Mouse (Mus musculus) CH12.LX (cell line): ENCODE measurements around the gene Kif6. TPM values are rescaled to one million over a fixed set of nuclear protein-coding genes. Genes with fewer than 3 reads are reported as not detected.
A peak's percentile ranks its signal among the peaks of the same experiment; 100 is the strongest.

Experiments
- DNase-seq: peaks from one replicate; pipeline ENCODE4 v3.0.0-alpha.2; 2013; ENCODE audit errors: extremely low read depth
- H3K27ac ChIP-seq: 2 replicates; pipeline ENCODE4 v1.5.1; 2012; ENCODE audit warnings: low read depth, mild to moderate bottlenecking, control low read depth, moderate library complexity; ENCODE audit not compliant: insufficient read depth
- H3K27me3 ChIP-seq: replicated peaks from 2 replicates; pipeline ENCODE3; 2012; ENCODE audit warnings: inconsistent platforms
- H3K36me3 ChIP-seq, 2 experiments: replicated peaks in 1 of 2; 2 replicates each; pipeline versions ENCODE3 to v1.6.1; 2012; ENCODE audit warnings: inconsistent platforms in 1 of 2, low read length in 1 of 2, mild to moderate bottlenecking in 1 of 2, mixed read lengths in 1 of 2, moderate library complexity in 1 of 2; ENCODE audit not compliant: control insufficient read depth in 1 of 2, insufficient read depth in 1 of 2
- H3K4me1 ChIP-seq, 2 experiments: 2 replicates each; pipeline ENCODE4 v1.6.1; 2012; ENCODE audit warnings: inconsistent platforms in 1 of 2, moderate library complexity in 1 of 2; ENCODE audit not compliant: insufficient read depth in 2 of 2, control insufficient read depth in 1 of 2
- H3K4me2 ChIP-seq: 2 replicates; pipeline ENCODE4 v1.6.1; 2012; ENCODE audit warnings: low read depth, mild to moderate bottlenecking, control low read depth; ENCODE audit not compliant: poor library complexity, insufficient read depth, severe bottlenecking
- H3K4me3 ChIP-seq, 3 experiments: fragments of 150-350 bp in 1 of 3; sonication (generic) in 1 of 3; replicated peaks in 1 of 3; 2 replicates each; pipeline versions ENCODE3 to v1.5.1; 2011 to 2012; ENCODE audit warnings: low read depth in 2 of 3, low read length in 2 of 3, mild to moderate bottlenecking in 2 of 3, moderate library complexity in 2 of 3, control low read depth in 1 of 3, improper control_type of control experiment in 1 of 3, inconsistent platforms in 1 of 3, mixed read lengths in 1 of 3; ENCODE audit not compliant: poor library complexity in 1 of 3
- H3K79me2 ChIP-seq: replicated peaks from 2 replicates; pipeline ENCODE4 v1.6.1; 2012; ENCODE audit warnings: mild to moderate bottlenecking, moderate library complexity; ENCODE audit not compliant: control insufficient read depth, poor library complexity, insufficient read depth, severe bottlenecking; ENCODE audit errors: extremely low read depth
- H3K9ac ChIP-seq: 2 replicates; pipeline ENCODE4 v1.6.1; 2012; ENCODE audit warnings: low read depth, mild to moderate bottlenecking, control low read depth, moderate library complexity; ENCODE audit not compliant: insufficient read depth
- H3K9me3 ChIP-seq: replicated peaks from 2 replicates; pipeline ENCODE3; 2012; ENCODE audit warnings: low read length, inconsistent platforms, mixed read lengths
- CHD1 ChIP-seq: IDR thresholded peaks from 2 replicates; pipeline ENCODE4 v1.6.1; 2012; ENCODE audit warnings: low read depth, low read length, improper control_type of control experiment, inconsistent platforms
- CTCF ChIP-seq, 2 experiments: IDR thresholded peaks in 1 of 2; conservative IDR thresholded peaks in 1 of 2; 2 replicates each; pipeline ENCODE4 v1.5.1; 2011 to 2012; ENCODE audit warnings: low read depth in 2 of 2, low read length in 2 of 2, improper control_type of control experiment in 1 of 2, inconsistent platforms in 1 of 2, mild to moderate bottlenecking in 1 of 2, moderate library complexity in 1 of 2
- ELF1 ChIP-seq: IDR thresholded peaks from 2 replicates; pipeline ENCODE4 v1.6.1; 2014; ENCODE audit warnings: low read depth, mild to moderate bottlenecking, inconsistent platforms, low read length, improper control_type of control experiment
- EP300 ChIP-seq: IDR thresholded peaks from 2 replicates; pipeline ENCODE4 v1.6.1; 2011; ENCODE audit warnings: low read length, improper control_type of control experiment
- HCFC1 ChIP-seq: IDR thresholded peaks from 2 replicates; pipeline ENCODE4 v1.6.1; 2012; ENCODE audit warnings: low read depth, mild to moderate bottlenecking, inconsistent platforms, low read length, improper control_type of control experiment
- IRF4 ChIP-seq: IDR thresholded peaks from 2 replicates; pipeline ENCODE4 v1.6.1; 2014; ENCODE audit warnings: low read depth, mild to moderate bottlenecking, inconsistent platforms, low read length, improper control_type of control experiment
- MAFK ChIP-seq: IDR thresholded peaks from 2 replicates; pipeline ENCODE4 v1.6.1; 2011; ENCODE audit warnings: low read length, improper control_type of control experiment; ENCODE audit not compliant: insufficient replicate concordance
- MAZ ChIP-seq: IDR thresholded peaks from 2 replicates; pipeline ENCODE4 v1.6.1; 2012; ENCODE audit warnings: low read depth, mild to moderate bottlenecking, inconsistent platforms, low read length, improper control_type of control experiment, moderate library complexity
- MYC ChIP-seq: IDR thresholded peaks from 2 replicates; pipeline ENCODE4 v1.6.1; 2011; ENCODE audit warnings: low read depth, mild to moderate bottlenecking, improper control_type of control experiment, low read length
- NELFE ChIP-seq: IDR thresholded peaks from 2 replicates; pipeline ENCODE4 v1.6.1; 2011; ENCODE audit warnings: low read depth, low read length, improper control_type of control experiment
- RAD21 ChIP-seq: IDR thresholded peaks from 2 replicates; pipeline ENCODE4 v1.6.1; 2011; ENCODE audit warnings: low read depth, mild to moderate bottlenecking, low read length, improper control_type of control experiment, moderate library complexity
- SMC3 ChIP-seq: IDR thresholded peaks from 2 replicates; pipeline ENCODE4 v1.6.1; 2011; ENCODE audit warnings: low read depth, low read length, improper control_type of control experiment
- TCF12 ChIP-seq: IDR thresholded peaks from 2 replicates; pipeline ENCODE4 v1.6.1; 2014; ENCODE audit warnings: low read depth, mild to moderate bottlenecking, inconsistent platforms, low read length, improper control_type of control experiment
- UBTF ChIP-seq: IDR thresholded peaks from 2 replicates; pipeline ENCODE4 v1.6.1; 2012; ENCODE audit warnings: low read depth, mild to moderate bottlenecking, inconsistent platforms, low read length, improper control_type of control experiment, moderate library complexity
- USF1 ChIP-seq: IDR thresholded peaks from 2 replicates; pipeline ENCODE4 v1.6.1; 2014; ENCODE audit warnings: low read depth, mild to moderate bottlenecking, inconsistent platforms, low read length, improper control_type of control experiment
- USF2 ChIP-seq: conservative IDR thresholded peaks from 2 replicates; pipeline ENCODE4 v1.6.1; 2011; ENCODE audit warnings: low read depth, low read length, improper control_type of control experiment
- dilution Hi-C: fragments of 300-500 bp; cut with MboI; formaldehyde crosslinking; loops from 2 replicates; pipeline ENCODE4 v1.14.3; 2020; ENCODE audit warnings: low sequenced_read_pairs; ENCODE audit not compliant: extremely low pct_unique_long_range_greater_than_20kb, extremely low pct_ligation_motif_present
- in situ Hi-C: fragments of 300-500 bp; cut with MboI; formaldehyde crosslinking; loops from 3 replicates; pipeline ENCODE4 v1.14.3; 2019; ENCODE audit warnings: low sequenced_read_pairs, low pct_ligation_motif_present, low pct_unique_long_range_greater_than_20kb, mixed read lengths
- polyA plus RNA-seq: library from polyadenylated mRNA; unstranded; fragments of >175 nt; gene quantifications from 2 replicates; pipeline ENCODE4 v1.2.1, GENCODE M21; 2012; ENCODE audit warnings: low read depth; ENCODE audit not compliant: insufficient read length
- total RNA-seq, 2 experiments: library from RNA; depleted of rRNA; stranded (reverse); fragments of 300-350 nt in 1 of 2; fragments of >200 nt in 1 of 2; gene quantifications; 2 replicates each; pipeline ENCODE4 v1.2.3; 2012 to 2014

Kif6 gene
- total and polyA plus RNA-seq, 3 experiments: not detected

- no peaks in the 10 kb centered on the region; a peak in 1 of 4 replicates for H3K4me1 ChIP-seq
- no peak overlapping the region for H3K4me2 ChIP-seq
- H3K27me3 ChIP-seq: peaks cover 54% of the 10 kb centered on the region
- in situ Hi-C loops (loop anchor here (25.0 kb wide), 1 partner anchor 352 kb away; no protein-coding TSS in a partner anchor), dilution Hi-C loops (no loop called here)
- H3K9me3 ChIP-seq: no peaks in the 10 kb centered on the region
- DNase-seq: no peak
- no peak overlapping the region for H3K4me3 ChIP-seq
- H3K79me2 ChIP-seq: no peaks in the 10 kb centered on the region
- no peak overlapping the region for H3K9ac ChIP-seq
- TF ChIP-seq RAD21 (peak; percentile 64), CHD1 (no peak), TCF12 (no peak), CTCF (conservative IDR thresholded peaks at IDR 0.05 in 1 of 2, IDR thresholded peaks at IDR 0.05 in 1 of 2; ENCODE audit: low read depth in 2 of 2, low read length in 2 of 2) (peak in 1 of 2 experiments; percentile 60; a peak in 2 of 4 replicates), ELF1 (no peak), SMC3 (peak; percentile 31), EP300 (no peak), UBTF (no peak)
- no peaks in the 10 kb centered on the region for H3K36me3 ChIP-seq
- H3K27ac ChIP-seq: no peak overlapping the region
Measured at GRCm38 (mm10) chr17:49889629-49890028, 274.7 kb downstream of the Kif6 start.

- H3K9me3 ChIP-seq: no peaks in the 10 kb centered on the region
- no peaks in the 10 kb centered on the region for H3K79me2 ChIP-seq
- H3K4me3 ChIP-seq: no peak overlapping the region
- H3K4me2 ChIP-seq: no peak overlapping the region
- no peaks in the 10 kb centered on the region; a peak in 1 of 4 replicates for H3K4me1 ChIP-seq
- no peak for DNase-seq
- dilution Hi-C loops (no loop called here), in situ Hi-C loops (loop anchor here (25.0 kb wide), 1 partner anchor 354 kb away; no protein-coding TSS in a partner anchor)
- no peak overlapping the region for H3K27ac ChIP-seq
- H3K36me3 ChIP-seq: no peaks in the 10 kb centered on the region
- peaks cover 50% of the 10 kb centered on the region for H3K27me3 ChIP-seq
- no peak overlapping the region for H3K9ac ChIP-seq
- TF ChIP-seq USF1 (no peak), HCFC1 (no peak), NELFE (no peak), MYC (no peak), USF2 (no peak), CTCF (conservative IDR thresholded peaks at IDR 0.05 in 1 of 2, IDR thresholded peaks at IDR 0.05 in 1 of 2; ENCODE audit: low read depth in 2 of 2, low read length in 2 of 2) (no peak), UBTF (no peak), ELF1 (no peak), MAFK (no peak), IRF4 (no peak), TCF12 (no peak), SMC3 (no peak), MAZ (no peak)
Measured at GRCm38 (mm10) chr17:49890861-49891260, 275.9 kb downstream of the Kif6 start.
